Mouse (Mus musculus) lung, postnatal 0 days (tissue): ENCODE measurements around the gene Scd4. TPM values are rescaled to one million over a fixed set of nuclear protein-coding genes. Genes with fewer than 3 reads are reported as not detected.

ENCODE experiments used
- ATAC-seq: fragments of 200-750 bp; cut with Nextera tagmentation; 2 replicates; pipeline ENCODE4 v1.8.0; 2017; ENCODE audit warnings: moderate library complexity
- DNase-seq: peaks from one replicate; pipeline ENCODE4 v3.0.0-alpha.2; 2016; ENCODE audit warnings: low spot score
- H3K27ac ChIP-seq: fragments of 300-500 bp; sonication (generic); 2 replicates; pipeline ENCODE4 v1.5.1; 2014; ENCODE audit warnings: antibody characterized with exemption, mild to moderate bottlenecking, low read length, mixed read lengths
- H3K27me3 ChIP-seq: fragments of 300-500 bp; sonication (generic); replicated peaks from 2 replicates; pipeline ENCODE4 v1.6.1; 2014; ENCODE audit warnings: low read length, mixed read lengths; ENCODE audit not compliant: insufficient read depth
- H3K36me3 ChIP-seq: fragments of 300-500 bp; sonication (generic); 2 replicates; pipeline ENCODE4 v1.6.1; 2014; ENCODE audit warnings: low read length, mixed read lengths; ENCODE audit not compliant: insufficient read depth
- H3K4me1 ChIP-seq: fragments of 300-500 bp; sonication (generic); 2 replicates; pipeline ENCODE4 v1.6.1; 2014; ENCODE audit warnings: antibody characterized with exemption, low read depth, low read length, mixed read lengths; ENCODE audit not compliant: insufficient read depth
- H3K4me2 ChIP-seq: fragments of 300-500 bp; sonication (generic); replicated peaks from 2 replicates; pipeline ENCODE4 v1.6.1; 2014; ENCODE audit warnings: low read depth, mild to moderate bottlenecking, low read length, moderate library complexity, mixed read lengths
- H3K4me3 ChIP-seq: fragments of 300-500 bp; sonication (generic); 2 replicates; pipeline ENCODE4 v1.5.1; 2014; ENCODE audit warnings: low read depth, low read length
- H3K9ac ChIP-seq: fragments of 300-500 bp; sonication (generic); replicated peaks from 2 replicates; pipeline ENCODE4 v1.6.1; 2014; ENCODE audit warnings: low read depth, mild to moderate bottlenecking
- H3K9me3 ChIP-seq: fragments of 300-500 bp; sonication (generic); 2 replicates; pipeline ENCODE4 v1.6.1; 2016; ENCODE audit warnings: low read length, mixed read lengths
- CTCF ChIP-seq: IDR thresholded peaks from 2 replicates; pipeline ENCODE4 v1.5.1; 2016; ENCODE audit warnings: antibody characterized with exemption, mild to moderate bottlenecking
- EP300 ChIP-seq: IDR thresholded peaks from 2 replicates; pipeline ENCODE4 v1.6.1; 2016; ENCODE audit warnings: antibody characterized with exemption, mild to moderate bottlenecking, control low read depth
- WGBS: fragments of 180-500 bp; shearing (Covaris S2); extraction: QIAGEN DNeasy Blood & Tissue Kit; methylation state at CpG from one replicate; pipeline ENCODE4 v1.1.7; 2014; 5-methylcytosine and 5-hydroxymethylcytosine counted together
- polyA plus RNA-seq: library from polyadenylated mRNA; unstranded; fragments of >200 nt; fragmentation: Nextera tagmentation; extraction: Ambion mirVana; gene quantifications from 2 replicates; pipeline ENCODE4 v1.2.1, GENCODE M21; 2015

Gene Scd4
- polyA plus RNA-seq, 1 experiment from 2014 or later, result 0.53 TPM

DNA sequence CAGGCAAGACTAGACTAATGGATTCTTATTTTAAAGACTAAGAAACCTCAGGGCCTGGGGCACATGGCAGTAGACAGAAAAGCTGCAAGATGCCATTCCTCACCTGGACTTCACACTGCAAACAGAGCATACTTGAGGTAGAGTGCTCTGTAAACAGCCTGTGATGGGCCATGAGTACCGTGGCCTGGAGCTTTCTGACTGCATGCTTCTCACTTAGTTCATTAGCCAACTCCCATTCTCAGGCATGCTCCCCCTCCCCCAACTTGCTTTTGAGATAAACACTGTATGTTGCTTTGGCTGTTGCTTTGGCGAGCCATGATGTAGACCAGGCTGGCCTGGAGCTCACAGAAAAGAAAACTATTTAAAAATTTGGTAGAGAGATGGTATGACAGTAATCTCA lies 46.8 kb upstream of the Scd4 start:
- ATAC-seq (peak; percentile 43), DNase-seq (peak; percentile 94)
- Histone ChIP-seq H3K9me3 (no peaks in the 10 kb centered on the region), H3K27ac (peak overlapping the region; percentile 97), H3K36me3 (no peaks in the 10 kb centered on the region), H3K9ac (no peak overlapping the region), H3K4me2 (no peak overlapping the region), H3K4me1 (peaks cover 40% of the 10 kb centered on the region), H3K4me3 (no peak overlapping the region), H3K27me3 (no peaks in the 10 kb centered on the region)
- TF ChIP-seq CTCF (no peak), EP300 (peak; percentile 99)
- 16% methylated on average over 2 of the region's 2 CpGs for WGBS

DNA sequence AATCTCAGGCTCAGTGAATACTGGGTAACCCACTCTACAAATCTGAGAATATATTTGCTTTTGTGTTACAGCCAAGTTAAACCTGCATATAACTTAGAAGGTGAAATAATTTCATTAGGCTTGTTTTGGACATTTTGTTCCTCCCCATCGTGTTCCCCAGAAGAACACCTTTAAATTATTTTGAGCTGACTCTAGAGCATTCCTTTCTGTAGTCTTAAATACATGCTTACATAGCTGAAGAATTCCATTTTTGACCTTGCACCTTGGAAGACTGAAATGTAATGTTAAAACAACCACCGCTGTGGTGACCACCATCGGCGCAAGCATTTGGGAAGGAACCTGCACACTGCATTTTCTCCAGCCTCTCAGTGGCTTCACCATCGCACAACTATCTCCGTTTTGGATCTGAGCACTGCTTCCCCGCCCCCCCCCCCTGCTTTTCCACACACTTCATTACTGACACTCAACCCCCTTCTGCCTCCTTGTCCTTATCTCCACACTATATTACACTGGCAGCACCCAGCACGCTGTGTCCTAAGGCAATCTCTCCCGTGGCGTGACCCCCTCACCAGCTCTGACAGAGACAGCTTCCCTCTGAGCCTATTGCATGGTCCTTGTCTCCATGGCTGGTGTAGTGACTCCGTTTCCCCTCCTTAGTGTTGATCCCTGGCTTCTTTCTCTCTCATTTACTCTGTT lies 45.3 kb upstream of the Scd4 start:
- TF ChIP-seq CTCF (no peak), EP300 (peak; percentile 96)
- 23% methylated on average over 10 of the region's 11 CpGs for WGBS
- Histone ChIP-seq H3K27ac (peak overlapping the region; percentile 97), H3K4me3 (no peak overlapping the region), H3K27me3 (no peaks in the 10 kb centered on the region), H3K4me1 (peaks cover 31% of the 10 kb centered on the region; the same call in 1 of the 2 replicates), H3K9me3 (no peaks in the 10 kb centered on the region), H3K36me3 (no peaks in the 10 kb centered on the region), H3K9ac (no peak overlapping the region), H3K4me2 (no peak overlapping the region)
- ATAC-seq (no peak), DNase-seq (peak; percentile 58)

DNA sequence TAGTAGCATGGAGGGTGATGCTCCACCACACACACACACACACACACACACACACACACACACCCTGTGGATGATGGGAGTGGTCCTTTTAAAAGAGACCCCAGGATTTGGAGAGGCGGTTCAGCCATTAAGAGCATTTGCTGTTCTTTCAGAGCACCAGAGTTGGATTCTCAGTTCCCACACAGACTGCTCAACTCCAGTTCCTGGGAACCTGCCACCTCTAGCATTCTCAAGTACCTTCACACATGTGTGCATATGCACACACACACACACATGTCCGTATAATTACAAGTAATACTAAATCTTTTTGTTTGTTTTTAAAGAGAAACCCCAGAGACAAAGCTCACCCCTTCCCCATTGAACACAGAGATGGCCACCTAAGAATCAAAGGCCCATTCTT lies 40.8 kb upstream of the Scd4 start:
- TF ChIP-seq CTCF, result no peak
- TF ChIP-seq EP300, result no peak
- WGBS, result 69% methylated on average over 2 of the region's 2 CpGs
- Histone ChIP-seq H3K4me1 (peaks cover 30% of the 10 kb centered on the region), H3K4me3 (no peak overlapping the region), H3K9me3 (no peaks in the 10 kb centered on the region), H3K4me2 (no peak overlapping the region), H3K27ac (no peak overlapping the region), H3K9ac (no peak overlapping the region), H3K27me3 (no peaks in the 10 kb centered on the region), H3K36me3 (no peaks in the 10 kb centered on the region)
- ATAC-seq (no peak), DNase-seq (no peak)

DNA sequence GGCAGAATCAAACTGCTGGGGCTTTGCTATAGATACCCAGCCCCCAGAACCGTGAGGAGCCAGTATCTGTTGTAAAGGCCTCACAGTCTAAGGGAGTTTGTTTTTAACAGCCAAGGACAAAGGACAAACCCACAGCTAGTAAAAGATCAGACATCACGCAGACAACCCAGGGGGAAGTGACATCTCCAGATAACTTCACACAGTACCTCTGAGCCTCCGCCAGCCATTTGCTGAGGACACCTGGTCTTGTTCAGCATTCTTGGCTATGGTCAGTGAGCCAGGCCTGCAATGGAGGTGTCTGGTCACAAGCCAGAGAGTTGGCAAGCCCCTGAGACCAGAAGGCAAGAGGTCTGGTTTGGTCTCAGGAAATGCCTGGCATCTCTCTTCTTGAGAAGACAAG lies 40.4 kb upstream of the Scd4 start:
- H3K4me3 ChIP-seq, result no peak overlapping the region
- H3K27me3 ChIP-seq, result no peaks in the 10 kb centered on the region
- no peak overlapping the region for H3K4me2 ChIP-seq
- no peaks in the 10 kb centered on the region for H3K9me3 ChIP-seq
- peak overlapping the region; percentile 84 for H3K27ac ChIP-seq
- DNase-seq (no peak), ATAC-seq (no peak)
- WGBS, result 59% methylated on average over 3 of the region's 3 CpGs
- TF ChIP-seq CTCF (no peak), EP300 (no peak)
- H3K4me1 ChIP-seq, result peaks cover 34% of the 10 kb centered on the region
- no peak overlapping the region for H3K9ac ChIP-seq
- no peaks in the 10 kb centered on the region for H3K36me3 ChIP-seq

DNA sequence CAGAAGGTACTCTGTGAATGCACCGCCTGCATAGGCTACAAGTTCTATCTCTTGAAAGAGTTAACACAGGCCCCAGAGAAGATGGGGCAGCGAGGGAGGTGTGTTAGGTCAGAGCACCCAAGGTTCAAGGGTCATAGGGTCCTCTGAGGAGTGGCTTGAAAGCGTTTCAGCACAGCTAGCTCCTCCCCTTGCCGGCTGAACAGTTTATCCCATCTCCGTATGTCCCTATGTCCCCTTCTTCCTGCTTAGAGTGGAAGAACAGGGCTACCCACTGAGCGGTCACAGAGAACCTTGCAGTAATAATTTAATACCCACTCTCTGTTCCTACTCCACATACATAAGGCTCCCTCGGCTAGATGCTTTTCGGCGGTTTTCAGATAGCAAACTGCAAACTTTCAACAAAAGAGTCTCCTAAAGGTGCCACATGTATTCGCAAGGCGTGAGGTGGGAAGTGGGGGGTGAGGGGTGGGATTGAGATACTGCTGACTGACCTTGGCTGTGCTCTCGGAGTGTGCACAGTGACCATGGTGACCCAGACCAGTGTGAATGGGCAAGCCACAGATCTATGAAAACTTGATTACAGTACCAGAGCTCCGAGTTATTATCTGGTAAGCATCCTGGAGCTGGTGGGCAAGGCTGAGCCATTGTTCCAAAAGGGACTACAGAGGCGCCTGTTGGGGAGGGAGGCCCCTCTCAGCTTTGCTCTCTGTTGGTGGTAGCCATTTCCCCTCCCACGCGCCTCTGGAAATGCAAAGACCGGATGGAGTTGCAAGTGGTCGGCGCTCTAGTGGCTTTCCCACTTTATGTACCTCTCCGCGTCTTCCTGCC lies 39.7 kb upstream of the Scd4 start, which contains the start of gene Scd2:
TSS of gene Scd2 (plus strand) at position 734 of the 828 bp plus-strand sequence.
- TF ChIP-seq EP300 (no peak), CTCF (no peak)
- Histone ChIP-seq H3K4me2 (peak within 1 kb of the TSS; percentile 70), H3K27ac (peak within 1 kb of the TSS; percentile 84), H3K9ac (peak within 1 kb of the TSS; percentile 20; the same call in 1 of the 2 replicates), H3K36me3 (no peaks in the 10 kb centered on the region), H3K4me3 (peak within 1 kb of the TSS; percentile 67), H3K9me3 (no peaks in the 10 kb centered on the region), H3K4me1 (peaks cover 36% of the 10 kb centered on the region), H3K27me3 (no peaks in the 10 kb centered on the region)
- ATAC-seq (peak; percentile 28; the same call in 1 of the 2 replicates), DNase-seq (peak; percentile 51)
- WGBS, result 6% methylated on average over 21 of the region's 21 CpGs

DNA sequence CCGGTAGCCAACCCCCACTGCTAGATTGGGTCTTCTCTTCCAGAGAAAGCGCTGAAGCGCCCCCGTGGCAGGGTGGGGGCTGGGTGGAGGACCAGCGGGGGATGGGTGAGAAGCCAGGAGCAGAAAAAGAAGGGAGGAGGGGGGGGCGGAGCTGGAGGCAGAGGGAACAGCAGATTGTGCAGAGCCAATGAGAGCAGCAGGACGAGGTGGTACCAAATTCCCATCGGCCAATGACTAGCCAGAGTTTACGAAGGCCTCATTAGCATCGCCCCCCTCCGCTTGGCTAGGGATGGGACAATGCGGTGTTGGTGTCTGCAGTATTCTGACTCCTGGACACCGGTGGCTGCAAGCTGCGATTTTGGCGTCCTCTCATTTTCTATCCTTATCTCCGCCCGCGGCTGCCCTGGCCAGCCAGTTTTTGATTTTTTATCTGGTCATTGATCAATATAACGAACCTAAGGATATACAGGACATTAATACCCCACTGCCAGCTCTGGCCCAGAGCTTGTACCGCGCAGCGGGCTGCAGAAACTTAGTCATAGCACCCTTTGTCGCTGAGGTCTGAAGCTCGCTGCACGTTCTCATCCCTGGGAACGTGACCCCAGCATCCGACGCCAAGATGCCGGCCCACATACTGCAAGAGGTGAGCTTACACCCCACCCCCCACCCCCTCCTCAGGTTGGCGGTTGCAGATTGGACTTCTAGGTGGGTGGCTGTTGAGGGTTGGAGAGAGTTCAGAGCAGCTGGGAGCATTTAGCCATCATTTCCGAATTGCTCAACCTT lies 38.9 kb upstream of the Scd4 start:
- Histone ChIP-seq H3K27ac (peak overlapping the region; percentile 84), H3K9me3 (no peaks in the 10 kb centered on the region), H3K36me3 (peaks cover 7% of the 10 kb centered on the region; the same call in 1 of the 2 replicates), H3K4me3 (peak overlapping the region; percentile 67), H3K27me3 (no peaks in the 10 kb centered on the region), H3K4me1 (peaks cover 42% of the 10 kb centered on the region), H3K4me2 (peak overlapping the region; percentile 70), H3K9ac (peak overlapping the region; percentile 20; the same call in 1 of the 2 replicates)
- ATAC-seq (peak; percentile 87), DNase-seq (peak; percentile 97)
- TF ChIP-seq EP300, result 0 out of 2 replicates have a peak, but pooled peaks have one; percentile 36
- peak; percentile 43; the same call in 1 of the 2 replicates for TF ChIP-seq CTCF
- WGBS, result 0% methylated on average over 28 of the region's 31 CpGs
